Mouse (Mus musculus) neural tube, embryonic 14.5 days (tissue): ENCODE results near the gene Mlx. TPM values are rescaled to one million over a fixed set of nuclear protein-coding genes. Genes with fewer than 3 reads are reported as not detected.
A peak's percentile ranks its signal among the peaks of the same experiment; 100 is the strongest.

ENCODE experiments used
- ATAC-seq: fragments of 200-750 bp; cut with Nextera tagmentation; 2 replicates; pipeline ENCODE4 v1.8.0; 2017; ENCODE audit warnings: low read depth, mild to moderate bottlenecking, moderate TSS enrichment, moderate library complexity
- H3K27ac ChIP-seq: fragments of 300-500 bp; sonication (generic); 2 replicates; pipeline ENCODE4 v1.5.1; 2014; ENCODE audit warnings: low read depth, mild to moderate bottlenecking, control low read depth, low read length, moderate library complexity, mixed read lengths
- H3K27me3 ChIP-seq: fragments of 300-500 bp; sonication (generic); 2 replicates; pipeline ENCODE4 v1.6.1; 2014; ENCODE audit warnings: low read length; ENCODE audit not compliant: control insufficient read depth, insufficient read depth
- H3K36me3 ChIP-seq: fragments of 300-500 bp; sonication (generic); 2 replicates; pipeline ENCODE4 v1.6.1; 2014; ENCODE audit warnings: low read length, mixed read lengths; ENCODE audit not compliant: control insufficient read depth, insufficient read depth
- H3K4me1 ChIP-seq: fragments of 300-500 bp; sonication (generic); 2 replicates; pipeline ENCODE4 v1.6.1; 2014; ENCODE audit warnings: low read length; ENCODE audit not compliant: control insufficient read depth, insufficient read depth
- H3K4me2 ChIP-seq: fragments of 300-500 bp; sonication (generic); 2 replicates; pipeline ENCODE4 v1.6.1; 2014; ENCODE audit warnings: mild to moderate bottlenecking, low read depth, low read length, control low read depth
- H3K4me3 ChIP-seq: fragments of 300-500 bp; sonication (generic); 2 replicates; pipeline ENCODE4 v1.5.1; 2014; ENCODE audit warnings: low read depth, low read length, control low read depth, mixed read lengths
- H3K9ac ChIP-seq: fragments of 300-500 bp; sonication (generic); replicated peaks from 2 replicates; pipeline ENCODE4 v1.6.1; 2014; ENCODE audit warnings: low read depth, mild to moderate bottlenecking, control low read depth, low read length, mixed read lengths
- H3K9me3 ChIP-seq: fragments of 300-500 bp; sonication (generic); 2 replicates; pipeline ENCODE4 v1.6.1; 2016; ENCODE audit warnings: low read length; ENCODE audit not compliant: control insufficient read depth
- WGBS: fragments of 180-500 bp; shearing (Covaris S2); extraction: QIAGEN DNeasy Blood & Tissue Kit; methylation state at CpG from one replicate; pipeline ENCODE4 v1.1.7; 2014; 5-methylcytosine and 5-hydroxymethylcytosine counted together
- polyA plus RNA-seq: library from polyadenylated mRNA; unstranded; fragments of >200 nt; fragmentation: Nextera tagmentation; extraction: Ambion mirVana; gene quantifications from 2 replicates; pipeline ENCODE4 v1.2.1, GENCODE M21; 2014

Mlx gene
- polyA plus RNA-seq, 1 experiment from 2014 or later = 95.7 TPM

GRCm38 (mm10) chr11:101062971-101063675 lies 24.0 kb upstream of the Mlx start:
- H3K27ac ChIP-seq = 0 out of 2 replicates have a peak overlapping the region, but pooled peaks have one; percentile 39
- WGBS = 74% methylated on average over 14 of the region's 14 CpGs
- no peaks in the 10 kb centered on the region for H3K27me3 ChIP-seq
- H3K4me1 ChIP-seq = no peaks in the 10 kb centered on the region
- no peak for ATAC-seq
- H3K9me3 ChIP-seq = no peaks in the 10 kb centered on the region
- H3K4me3 ChIP-seq = no peak overlapping the region
- no peak overlapping the region for H3K9ac ChIP-seq
- H3K4me2 ChIP-seq = no peak overlapping the region
- H3K36me3 ChIP-seq = peaks cover 34% of the 10 kb centered on the region

- WGBS = 56% methylated on average over 12 of the region's 12 CpGs
- H3K36me3 ChIP-seq = peaks cover 34% of the 10 kb centered on the region
- no peaks in the 10 kb centered on the region for H3K4me1 ChIP-seq
- H3K27ac ChIP-seq = peak overlapping the region; percentile 39
- no peak overlapping the region for H3K4me3 ChIP-seq
- H3K9me3 ChIP-seq = no peaks in the 10 kb centered on the region
- no peak for ATAC-seq
- H3K27me3 ChIP-seq = no peaks in the 10 kb centered on the region
- H3K4me2 ChIP-seq = no peak overlapping the region
- no peak overlapping the region for H3K9ac ChIP-seq
These were observed 23.3 kb upstream of the Mlx start for GRCm38 (mm10) chr11:101063676-101064327.

GRCm38 (mm10) chr11:101064462-101064861 lies 22.6 kb upstream of the Mlx start:
- Histone ChIP-seq H3K9ac (no peak overlapping the region), H3K9me3 (no peaks in the 10 kb centered on the region), H3K27me3 (no peaks in the 10 kb centered on the region), H3K36me3 (peaks cover 30% of the 10 kb centered on the region), H3K27ac (no peak overlapping the region; the same call in 1 of the 2 replicates), H3K4me3 (no peak overlapping the region), H3K4me1 (peaks cover 3% of the 10 kb centered on the region), H3K4me2 (no peak overlapping the region)
- ATAC-seq = no peak
- WGBS = 82% methylated on average over 4 of the region's 4 CpGs

- H3K4me1 ChIP-seq = peaks cover 5% of the 10 kb centered on the region
- H3K9me3 ChIP-seq = no peaks in the 10 kb centered on the region
- peaks cover 27% of the 10 kb centered on the region for H3K36me3 ChIP-seq
- no peak overlapping the region for H3K4me2 ChIP-seq
- no peak for ATAC-seq
- H3K9ac ChIP-seq = no peak overlapping the region
- WGBS = 96% methylated on average over 9 of the region's 9 CpGs
- no peak overlapping the region for H3K27ac ChIP-seq
- no peaks in the 10 kb centered on the region for H3K27me3 ChIP-seq
- H3K4me3 ChIP-seq = no peak overlapping the region
These were observed 22.1 kb upstream of the Mlx start for GRCm38 (mm10) chr11:101065002-101065401.

GRCm38 (mm10) chr11:101066549-101067412 lies 20.3 kb upstream of the Mlx start:
- Histone ChIP-seq H3K4me2 (peak overlapping the region; percentile 43), H3K9ac (0 out of 2 replicates have a peak overlapping the region, but pooled peaks have one; percentile 18), H3K4me3 (peak overlapping the region; percentile 3; the same call in 1 of the 2 replicates), H3K36me3 (peaks cover 16% of the 10 kb centered on the region), H3K27ac (no peak overlapping the region), H3K9me3 (no peaks in the 10 kb centered on the region), H3K4me1 (peaks cover 13% of the 10 kb centered on the region), H3K27me3 (no peaks in the 10 kb centered on the region; the same call in 1 of the 2 replicates)
- ATAC-seq = no peak
- 23% methylated on average over 18 of the region's 18 CpGs for WGBS

GRCm38 (mm10) chr11:101069391-101070188 lies 17.5 kb upstream of the Mlx start, which contains the start of gene Naglu:
Naglu (plus strand) TSS chr11:101070012.
- H3K27me3 ChIP-seq = no peaks in the 10 kb centered on the region; the same call in 1 of the 2 replicates
- H3K4me1 ChIP-seq = peaks cover 13% of the 10 kb centered on the region
- no peaks in the 10 kb centered on the region for H3K9me3 ChIP-seq
- H3K9ac ChIP-seq = peak within 1 kb of the TSS; percentile 88
- H3K27ac ChIP-seq = peak within 1 kb of the TSS; percentile 50; the same call in 1 of the 2 replicates
- peak within 1 kb of the TSS; percentile 91 for H3K4me2 ChIP-seq
- H3K4me3 ChIP-seq = peak within 1 kb of the TSS; percentile 71
- ATAC-seq = peak; percentile 90
- WGBS = 4% methylated on average over 35 of the region's 35 CpGs
- no peaks in the 10 kb centered on the region for H3K36me3 ChIP-seq

GRCm38 (mm10) chr11:101070189-101070527 lies 16.9 kb upstream of the Mlx start:
- Histone ChIP-seq H3K9ac (peak overlapping the region; percentile 88), H3K27me3 (no peaks in the 10 kb centered on the region; the same call in 1 of the 2 replicates), H3K36me3 (no peaks in the 10 kb centered on the region), H3K4me2 (peak overlapping the region; percentile 91), H3K27ac (peak overlapping the region; percentile 50; the same call in 1 of the 2 replicates), H3K4me3 (peak overlapping the region; percentile 71), H3K9me3 (no peaks in the 10 kb centered on the region), H3K4me1 (peaks cover 13% of the 10 kb centered on the region)
- ATAC-seq = peak; percentile 63
- WGBS = 0% methylated on average over 32 of the region's 36 CpGs

GRCm38 (mm10) chr11:101070987-101071386 lies 16.1 kb upstream of the Mlx start:
- Histone ChIP-seq H3K9ac (peak overlapping the region; percentile 88), H3K4me3 (peak overlapping the region; percentile 71; the same call in 1 of the 2 replicates), H3K4me2 (peak overlapping the region; percentile 91), H3K27me3 (no peaks in the 10 kb centered on the region; the same call in 1 of the 2 replicates), H3K27ac (no peak overlapping the region), H3K9me3 (no peaks in the 10 kb centered on the region), H3K36me3 (no peaks in the 10 kb centered on the region), H3K4me1 (peaks cover 13% of the 10 kb centered on the region)
- ATAC-seq = no peak
- WGBS = 72% methylated on average over 6 of the region's 6 CpGs
